Mouse (Mus musculus): ENCODE results near the gene Ssr3. TPM values are rescaled to one million over a fixed set of nuclear protein-coding genes. Genes with fewer than 3 reads are reported as not detected.
"Not testable (repeated sequence)": the region's sequence is repeated elsewhere in the genome, so short reads cannot be mapped to it uniquely, and the experiment has no call there.

Ssr3 gene
- 100 to 1,000 TPM; 117 to 129 TPM for total RNA-seq (2021)

- DNase-seq, result peak; percentile 94 to 95
- intact Hi-C loops (cut with DNase I), result no loop called here
These were observed at the start of gene Ssr3 for GRCm38 (mm10) chr3:65392421-65392817. TSS of gene Ssr3 (minus strand) at chr3:65392623.

- intact Hi-C loops (cut with DNase I), result loop anchor here (5.0 kb wide), 1 partner anchor 86 kb away; the partner anchor contains the start of gene Tiparp
- DNase-seq, result peak; percentile 31 to 60
These were observed 49.2 kb upstream of the Ssr3 start for GRCm38 (mm10) chr3:65441586-65442111.

- intact Hi-C loops (cut with DNase I), result no loop called here
- no peak for DNase-seq
These were observed 46.2 kb upstream of the Ssr3 start for GRCm38 (mm10) chr3:65438511-65439228.

- no peak for DNase-seq
- intact Hi-C loops (cut with DNase I), result no loop called here
These were observed 43.4 kb upstream of the Ssr3 start for GRCm38 (mm10) chr3:65435812-65436211.

GRCm38 (mm10) chr3:65435101-65435571 is 42.7 kb upstream of the Ssr3 start:
- intact Hi-C loops (cut with DNase I), result no loop called here
- DNase-seq, result no peak

GRCm38 (mm10) chr3:65432236-65432635 is 39.8 kb upstream of the Ssr3 start:
- intact Hi-C loops (cut with DNase I), result no loop called here
- no peak for DNase-seq

GRCm38 (mm10) chr3:65419706-65420105 is 27.3 kb upstream of the Ssr3 start:
- no peak for DNase-seq
- intact Hi-C loops (cut with DNase I), result no loop called here

- DNase-seq, result no peak
- intact Hi-C loops (cut with DNase I), result no loop called here
These were observed 25.6 kb upstream of the Ssr3 start for GRCm38 (mm10) chr3:65417913-65418594.

- intact Hi-C loops (cut with DNase I), result no loop called here
- no peak for DNase-seq
These were observed 24.1 kb upstream of the Ssr3 start for GRCm38 (mm10) chr3:65416571-65416970.

GRCm38 (mm10) chr3:65407891-65408290 is 15.5 kb upstream of the Ssr3 start:
- intact Hi-C loops (cut with DNase I), result no loop called here

GRCm38 (mm10) chr3:65405781-65406180 is 13.4 kb upstream of the Ssr3 start:
- DNase-seq, result no peak
- intact Hi-C loops (cut with DNase I), result no loop called here

More at GRCm38 (mm10) chr3:65407891-65408290, 15.5 kb upstream of the Ssr3 start:
- DNase-seq, result no peak

GRCm38 (mm10) chr3:65397566-65397965 is 5.1 kb upstream of the Ssr3 start:
- intact Hi-C loops (cut with DNase I), result no loop called here
- DNase-seq, result no peak

GRCm38 (mm10) chr3:65396835-65397504 is 4.5 kb upstream of the Ssr3 start:
- intact Hi-C loops (cut with DNase I), result no loop called here
- DNase-seq, result no peak

GRCm38 (mm10) chr3:65395111-65395510 is 2.7 kb upstream of the Ssr3 start:
- DNase-seq; intact Hi-C loops (cut with DNase I): not testable (repeated sequence)

GRCm38 (mm10) chr3:65391784-65392420 is 521 bp downstream of the Ssr3 start:
- intact Hi-C loops (cut with DNase I), result loop anchor here (2.0 kb wide), 1 partner anchor 137 kb away; the partner anchor contains the start of gene Tiparp
- no peak for DNase-seq

GRCm38 (mm10) chr3:65391222-65391783 is 1.1 kb downstream of the Ssr3 start:
- DNase-seq, result no peak
- intact Hi-C loops (cut with DNase I), result loop anchor here (2.0 kb wide), 1 partner anchor 137 kb away; the partner anchor contains the start of gene Tiparp

- DNase-seq, result peak in 1 of 2 experiments; percentile 28
- intact Hi-C loops (cut with DNase I), result loop anchor here (5.0 kb wide), 1 partner anchor 592 kb away; no protein-coding TSS in a partner anchor
These were observed 6.7 kb downstream of the Ssr3 start for GRCm38 (mm10) chr3:65385771-65386170.

GRCm38 (mm10) chr3:65384431-65384830 is 8.0 kb downstream of the Ssr3 start:
- no peak for DNase-seq
- intact Hi-C loops (cut with DNase I), result loop anchor here (5.0 kb wide), 4 partner anchors 67 to 548 kb away; partner anchors contain the start of gene Lekr1

GRCm38 (mm10) chr3:65381094-65381493 is 11.3 kb downstream of the Ssr3 start:
- intact Hi-C loops (cut with DNase I), result loop anchor here (5.0 kb wide), 4 partner anchors 64 to 551 kb away; partner anchors contain the start of gene Lekr1
- DNase-seq, result no peak
